Mouse (Mus musculus) CH12.LX (cell line): ENCODE measurements around the gene 9930111J21Rik2. TPM values are rescaled to one million over a fixed set of nuclear protein-coding genes. Genes with fewer than 3 reads are reported as not detected.
"Not testable (repeated sequence)": the region's sequence is repeated elsewhere in the genome, so short reads cannot be mapped to it uniquely, and the experiment has no call there.

Experiments used
- DNase-seq: peaks from one replicate; pipeline ENCODE4 v3.0.0-alpha.2; 2013; ENCODE audit errors: extremely low read depth
- H3K27ac ChIP-seq: 2 replicates; pipeline ENCODE4 v1.5.1; 2012; ENCODE audit warnings: low read depth, mild to moderate bottlenecking, control low read depth, moderate library complexity; ENCODE audit not compliant: insufficient read depth
- H3K27me3 ChIP-seq: replicated peaks from 2 replicates; pipeline ENCODE3; 2012; ENCODE audit warnings: inconsistent platforms
- H3K36me3 ChIP-seq, 2 experiments: replicated peaks in 1 of 2; 2 replicates each; pipeline versions ENCODE3 to v1.6.1; 2012; ENCODE audit warnings: inconsistent platforms in 1 of 2, low read length in 1 of 2, mild to moderate bottlenecking in 1 of 2, mixed read lengths in 1 of 2, moderate library complexity in 1 of 2; ENCODE audit not compliant: control insufficient read depth in 1 of 2, insufficient read depth in 1 of 2
- H3K4me1 ChIP-seq, 2 experiments: 2 replicates each; pipeline ENCODE4 v1.6.1; 2012; ENCODE audit warnings: inconsistent platforms in 1 of 2, moderate library complexity in 1 of 2; ENCODE audit not compliant: insufficient read depth in 2 of 2, control insufficient read depth in 1 of 2
- H3K4me2 ChIP-seq: 2 replicates; pipeline ENCODE4 v1.6.1; 2012; ENCODE audit warnings: low read depth, mild to moderate bottlenecking, control low read depth; ENCODE audit not compliant: poor library complexity, insufficient read depth, severe bottlenecking
- H3K4me3 ChIP-seq, 3 experiments: fragments of 150-350 bp in 1 of 3; sonication (generic) in 1 of 3; replicated peaks in 1 of 3; 2 replicates each; pipeline versions ENCODE3 to v1.5.1; 2011 to 2012; ENCODE audit warnings: low read depth in 2 of 3, low read length in 2 of 3, mild to moderate bottlenecking in 2 of 3, moderate library complexity in 2 of 3, control low read depth in 1 of 3, improper control_type of control experiment in 1 of 3, inconsistent platforms in 1 of 3, mixed read lengths in 1 of 3; ENCODE audit not compliant: poor library complexity in 1 of 3
- H3K79me2 ChIP-seq: replicated peaks from 2 replicates; pipeline ENCODE4 v1.6.1; 2012; ENCODE audit warnings: mild to moderate bottlenecking, moderate library complexity; ENCODE audit not compliant: control insufficient read depth, poor library complexity, insufficient read depth, severe bottlenecking; ENCODE audit errors: extremely low read depth
- H3K9ac ChIP-seq: 2 replicates; pipeline ENCODE4 v1.6.1; 2012; ENCODE audit warnings: low read depth, mild to moderate bottlenecking, control low read depth, moderate library complexity; ENCODE audit not compliant: insufficient read depth
- H3K9me3 ChIP-seq: replicated peaks from 2 replicates; pipeline ENCODE3; 2012; ENCODE audit warnings: low read length, inconsistent platforms, mixed read lengths
- dilution Hi-C: fragments of 300-500 bp; cut with MboI; formaldehyde crosslinking; loops from 2 replicates; pipeline ENCODE4 v1.14.3; 2020; ENCODE audit warnings: low sequenced_read_pairs; ENCODE audit not compliant: extremely low pct_unique_long_range_greater_than_20kb, extremely low pct_ligation_motif_present
- in situ Hi-C: fragments of 300-500 bp; cut with MboI; formaldehyde crosslinking; loops from 3 replicates; pipeline ENCODE4 v1.14.3; 2019; ENCODE audit warnings: low sequenced_read_pairs, low pct_ligation_motif_present, low pct_unique_long_range_greater_than_20kb, mixed read lengths
- polyA plus RNA-seq: library from polyadenylated mRNA; unstranded; fragments of >175 nt; gene quantifications from 2 replicates; pipeline ENCODE4 v1.2.1, GENCODE M21; 2012; ENCODE audit warnings: low read depth; ENCODE audit not compliant: insufficient read length
- total RNA-seq, 2 experiments: library from RNA; depleted of rRNA; stranded (reverse); fragments of 300-350 nt in 1 of 2; fragments of >200 nt in 1 of 2; gene quantifications; 2 replicates each; pipeline ENCODE4 v1.2.3; 2012 to 2014

Gene 9930111J21Rik2
- total and polyA plus RNA-seq, 3 experiments: 6.9 to 22.7 (median 18.5) TPM

DNA sequence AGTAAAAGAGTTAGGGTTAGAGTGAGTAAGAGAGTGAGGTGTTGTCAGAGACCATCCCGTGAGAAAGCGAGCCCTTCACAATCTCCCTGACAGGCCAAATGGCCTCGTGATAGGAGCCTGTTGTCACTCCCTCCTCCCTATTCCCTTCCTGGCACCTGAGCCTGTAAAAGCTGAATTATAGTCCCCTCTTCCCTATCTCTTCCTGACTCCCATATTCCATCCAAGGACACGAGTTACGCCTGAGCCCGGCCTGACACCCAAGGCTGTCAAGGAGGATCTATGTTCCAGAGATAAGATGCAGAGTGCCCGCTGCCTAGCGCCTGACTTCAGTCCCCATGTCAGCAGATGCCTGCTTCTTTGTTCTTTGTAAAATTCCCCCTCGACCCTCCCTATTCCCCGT, 57.7 kb downstream of the 9930111J21Rik2 start:
- H3K4me3 ChIP-seq, H3K79me2 ChIP-seq, H3K9me3 ChIP-seq, H3K4me1 ChIP-seq, H3K9ac ChIP-seq, H3K36me3 ChIP-seq, H3K4me2 ChIP-seq, DNase-seq, H3K27ac ChIP-seq, in situ Hi-C loops, H3K27me3 ChIP-seq, dilution Hi-C loops: not testable (repeated sequence)

GRCm38 (mm10) chr11:48991740-48992520, 59.1 kb downstream of the 9930111J21Rik2 start, which contains the start of gene Gm12185:
Gene Gm12185, minus strand, starts transcription at chr11:48992226.
- H3K36me3 ChIP-seq, H3K4me1 ChIP-seq, H3K79me2 ChIP-seq, dilution Hi-C loops, H3K4me2 ChIP-seq, in situ Hi-C loops, DNase-seq, H3K27ac ChIP-seq, H3K9me3 ChIP-seq, H3K9ac ChIP-seq, H3K27me3 ChIP-seq, H3K4me3 ChIP-seq: not testable (repeated sequence)

GRCm38 (mm10) chr11:48989981-48990380, 61.1 kb downstream of the 9930111J21Rik2 start:
- H3K4me3 ChIP-seq, H3K36me3 ChIP-seq, in situ Hi-C loops, H3K9ac ChIP-seq, DNase-seq, H3K79me2 ChIP-seq, dilution Hi-C loops, H3K4me2 ChIP-seq, H3K27me3 ChIP-seq, H3K27ac ChIP-seq, H3K4me1 ChIP-seq, H3K9me3 ChIP-seq: not testable (repeated sequence)

DNA sequence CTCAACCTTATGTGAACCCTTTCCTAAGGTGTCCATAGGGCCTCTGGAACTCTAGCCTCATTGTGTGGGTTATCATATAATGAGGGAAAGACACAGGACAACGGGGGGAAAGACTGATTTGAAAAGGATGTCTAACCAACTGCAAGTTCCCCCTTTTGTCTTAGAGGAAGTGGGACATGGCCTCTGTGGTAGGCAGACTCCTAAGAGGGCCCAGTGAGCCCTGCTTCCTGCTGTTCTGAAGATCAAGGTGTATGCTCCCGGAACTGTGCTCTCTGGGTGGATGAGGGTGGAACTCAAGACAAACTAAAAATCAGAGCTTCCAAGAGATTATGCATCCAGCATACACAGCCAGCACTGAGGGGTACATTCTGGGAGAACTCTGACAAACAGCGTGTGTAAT, 62.8 kb downstream of the 9930111J21Rik2 start:
- H3K9me3 ChIP-seq, H3K36me3 ChIP-seq, dilution Hi-C loops, H3K4me3 ChIP-seq, H3K9ac ChIP-seq, H3K4me1 ChIP-seq, H3K4me2 ChIP-seq, H3K27me3 ChIP-seq, H3K79me2 ChIP-seq, H3K27ac ChIP-seq, in situ Hi-C loops: not testable (repeated sequence)
- DNase-seq: peak; percentile 3

DNA sequence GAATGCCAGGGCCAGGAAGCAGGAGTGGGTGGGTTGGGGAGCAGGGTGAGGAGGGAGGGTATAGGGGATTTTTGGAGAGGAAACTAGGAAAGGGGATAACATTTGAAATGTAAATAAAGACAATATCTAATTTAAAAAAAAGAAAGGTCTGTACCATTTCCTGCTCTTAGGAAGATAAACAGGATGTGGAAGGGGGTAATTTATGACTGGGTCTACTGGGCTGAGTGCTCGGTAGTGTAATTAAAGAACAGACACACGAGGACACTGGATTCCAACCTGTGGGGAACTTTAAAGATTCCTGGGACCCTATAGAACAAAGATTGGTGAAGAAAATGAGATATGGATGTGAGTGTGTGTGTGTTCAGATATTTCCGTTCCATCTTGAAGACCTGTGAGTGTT, 68.2 kb downstream of the 9930111J21Rik2 start:
- H3K4me1 ChIP-seq, H3K9me3 ChIP-seq, dilution Hi-C loops, DNase-seq, H3K4me3 ChIP-seq, H3K79me2 ChIP-seq, H3K27ac ChIP-seq, in situ Hi-C loops, H3K9ac ChIP-seq, H3K4me2 ChIP-seq, H3K36me3 ChIP-seq, H3K27me3 ChIP-seq: not testable (repeated sequence)

DNA sequence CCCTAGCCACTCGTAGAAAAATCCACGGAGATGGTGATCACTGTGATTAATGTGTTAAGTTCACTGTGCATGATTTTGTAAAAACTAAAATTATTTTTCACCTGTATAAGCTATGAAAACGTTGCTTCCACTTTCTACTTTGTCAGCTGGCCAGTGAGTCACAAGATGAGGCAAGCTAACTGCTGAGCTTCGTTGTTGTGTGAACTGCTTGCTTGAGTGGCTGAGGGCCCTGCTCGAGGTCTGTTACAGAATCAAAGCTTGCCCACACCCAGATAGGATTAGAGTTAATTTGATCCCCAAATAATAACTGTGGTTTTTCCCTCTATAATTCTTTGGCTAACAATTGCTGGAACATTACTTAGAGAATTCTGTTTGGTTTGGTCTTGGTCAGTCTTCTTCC, 71.0 kb downstream of the 9930111J21Rik2 start:
- H3K9ac ChIP-seq, H3K9me3 ChIP-seq, DNase-seq, H3K36me3 ChIP-seq, H3K4me1 ChIP-seq, H3K79me2 ChIP-seq, dilution Hi-C loops, H3K27ac ChIP-seq, H3K27me3 ChIP-seq, in situ Hi-C loops, H3K4me3 ChIP-seq, H3K4me2 ChIP-seq: not testable (repeated sequence)
